Mouse (Mus musculus) small intestine, adult 2 months (tissue): ENCODE measurements around the gene Slc11a2.

ENCODE experiments used
- CTCF ChIP-seq: fragments of 200-500 bp; IDR thresholded peaks from 2 replicates; pipeline ENCODE4 v1.5.1; 2012; ENCODE audit warnings: low read depth, mild to moderate bottlenecking, control low read depth, inconsistent platforms, low read length, moderate library complexity, mixed read lengths; ENCODE audit not compliant: insufficient replicate concordance, insufficient read length; ENCODE audit errors: extremely low read depth
- POLR2A ChIP-seq: fragments of 200-500 bp; IDR thresholded peaks from 2 replicates; pipeline ENCODE4 v1.6.1; 2012; ENCODE audit warnings: low read depth, mild to moderate bottlenecking, control low read depth, inconsistent platforms, low read length, moderate library complexity

GRCm38 (mm10) chr15:100446887-100447286 lies 22.0 kb upstream of the Slc11a2 start:
- TF ChIP-seq CTCF: no peak
- TF ChIP-seq POLR2A: no peak
